Mouse (Mus musculus) layer of hippocampus, postnatal 36 days (tissue): Measurements from ENCODE around the gene Tbl1x. TPM values are rescaled to one million over a fixed set of nuclear protein-coding genes. Genes with fewer than 3 reads are reported as not detected.
"Not testable (repeated sequence)": the region's sequence is repeated elsewhere in the genome, so short reads cannot be mapped to it uniquely, and the experiment has no call there.

Experiments
- DNase-seq, 2 experiments: peaks; one replicate each; pipeline ENCODE4 v3.0.0; 2022
- total RNA-seq, 2 experiments: library from RNA; stranded (reverse); gene quantifications; 2 replicates each; pipeline ENCODE4 v1.2.3; 2021

Gene Tbl1x
- 10 to 100 TPM; 30.5 to 31.9 TPM for total RNA-seq

DNA sequence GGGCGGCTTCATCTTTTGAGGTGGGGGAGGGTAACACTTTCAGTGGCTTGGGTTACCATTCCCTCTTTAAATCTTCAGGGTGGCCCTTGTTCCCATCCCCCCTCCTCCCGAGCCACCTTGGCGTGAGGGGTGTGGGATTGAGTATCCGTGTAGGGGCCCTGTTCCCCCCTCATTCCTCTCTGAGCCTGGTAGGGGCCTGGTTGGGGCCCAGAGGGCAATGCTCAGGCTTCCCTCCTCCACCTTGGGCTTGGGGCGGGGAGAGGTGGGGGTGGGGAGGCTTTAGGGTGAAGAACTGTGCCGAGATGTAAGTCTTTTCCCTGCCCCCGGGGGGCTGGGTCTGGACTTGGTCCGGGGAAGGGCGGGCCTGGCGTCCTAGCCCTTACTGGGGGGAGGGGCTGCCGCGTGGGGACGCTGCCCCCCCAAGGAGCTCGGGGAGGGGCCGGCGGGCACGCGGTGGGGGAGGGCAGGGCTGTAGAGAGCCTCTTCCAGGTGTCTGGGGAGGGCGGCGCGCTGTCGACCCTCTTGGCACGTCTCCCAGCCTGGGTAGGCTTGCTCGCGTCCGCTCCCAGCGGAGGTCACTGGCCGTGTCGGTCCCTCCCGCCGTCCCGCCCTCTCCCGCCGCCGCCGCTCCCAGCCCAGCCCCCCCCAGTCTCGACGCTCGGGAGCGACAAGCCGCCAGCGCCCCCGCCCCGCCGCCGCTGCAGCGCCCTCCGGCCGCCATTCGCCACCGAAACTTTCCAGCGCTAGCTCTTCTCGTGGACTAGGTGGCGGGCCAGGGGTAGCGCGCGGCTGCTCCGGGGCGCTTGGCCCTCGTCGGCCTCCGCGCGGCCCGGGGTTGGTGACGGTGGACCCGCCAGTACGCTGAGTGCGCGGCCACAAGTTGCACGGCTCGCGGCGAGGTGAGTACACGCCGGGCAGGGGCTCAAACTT is at the start of gene Tbl1x:
Tbl1x (plus strand) TSS at position 643 of the 930 bp plus-strand sequence.
- DNase-seq = peak; percentile 51 to 52

DNA sequence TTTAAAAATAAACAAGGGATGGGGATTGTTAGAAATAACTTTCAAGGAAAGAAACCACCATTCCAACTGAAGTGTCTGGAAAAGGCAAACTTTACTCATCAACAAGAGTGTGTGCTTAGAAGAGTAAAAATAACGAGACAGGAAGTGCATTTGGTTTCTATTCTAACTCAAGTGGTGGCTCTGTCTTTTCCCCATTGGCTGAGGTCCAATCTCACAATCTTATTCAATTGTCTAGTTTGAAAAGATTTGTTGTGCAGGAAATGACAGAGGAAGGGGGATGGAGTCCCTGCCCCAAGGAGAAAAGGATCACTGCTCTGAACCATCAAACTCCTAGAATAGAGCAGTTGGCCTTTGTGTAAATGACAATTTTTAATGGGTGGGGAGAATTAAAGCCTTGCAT is 41.6 kb upstream of the Tbl1x start:
- DNase-seq = no peak

DNA sequence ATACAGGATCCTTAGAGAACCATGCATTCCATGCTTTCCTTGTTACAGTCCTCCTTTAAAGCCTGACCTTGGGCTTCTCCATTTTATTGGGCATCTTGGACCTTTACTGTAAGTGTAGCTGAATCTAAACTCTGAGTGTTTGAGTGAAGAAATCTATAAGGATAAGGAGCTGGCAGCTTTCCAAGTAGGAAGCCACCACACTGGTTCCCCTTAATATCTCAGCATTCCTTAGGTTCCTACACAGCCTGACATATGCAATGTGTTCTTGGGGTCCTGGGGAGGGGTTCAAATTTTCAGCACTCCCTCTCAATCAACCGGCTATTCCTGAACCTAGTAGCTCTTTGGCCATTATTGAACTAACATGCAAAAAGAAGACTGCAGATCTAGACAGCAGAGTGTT is 38.0 kb upstream of the Tbl1x start:
- DNase-seq = no peak

DNA sequence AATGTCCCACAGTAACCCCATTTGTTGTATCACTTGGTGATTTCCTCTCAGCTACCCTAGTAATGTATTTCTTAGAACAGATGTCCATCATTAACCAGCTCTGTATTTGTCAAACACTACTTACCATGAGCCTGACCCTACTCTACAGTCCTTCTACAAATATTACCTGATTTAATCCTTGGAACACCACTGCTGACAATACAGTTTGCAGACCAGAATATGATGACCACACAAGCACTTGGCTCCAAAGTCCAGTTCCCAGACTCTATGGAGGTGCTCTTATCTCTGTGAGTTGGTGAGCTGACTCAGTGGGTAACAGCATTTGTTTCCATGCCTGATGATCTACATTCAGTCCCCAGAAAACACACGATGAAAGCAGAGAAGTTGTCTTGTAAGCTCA is 37.3 kb upstream of the Tbl1x start:
- DNase-seq = no peak

DNA sequence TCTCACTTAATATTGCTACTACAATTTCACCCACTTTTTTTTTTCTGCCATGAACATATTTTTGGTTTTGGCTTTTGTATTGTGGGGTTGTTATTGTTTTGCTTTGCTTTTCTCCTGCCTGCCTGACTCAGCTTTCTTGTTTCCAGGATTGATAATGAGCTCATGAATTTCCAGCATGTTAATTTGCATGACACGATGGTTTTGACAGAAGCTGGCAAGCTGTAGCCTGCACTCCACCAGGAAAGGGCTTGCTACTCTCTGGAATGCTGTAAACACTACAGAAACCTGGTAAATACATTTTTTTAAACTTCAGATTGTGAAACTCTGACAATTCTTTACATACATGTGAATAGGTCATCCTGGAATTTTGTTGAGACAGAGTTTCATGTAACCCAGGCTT is 36.3 kb upstream of the Tbl1x start:
- DNase-seq = no peak

DNA sequence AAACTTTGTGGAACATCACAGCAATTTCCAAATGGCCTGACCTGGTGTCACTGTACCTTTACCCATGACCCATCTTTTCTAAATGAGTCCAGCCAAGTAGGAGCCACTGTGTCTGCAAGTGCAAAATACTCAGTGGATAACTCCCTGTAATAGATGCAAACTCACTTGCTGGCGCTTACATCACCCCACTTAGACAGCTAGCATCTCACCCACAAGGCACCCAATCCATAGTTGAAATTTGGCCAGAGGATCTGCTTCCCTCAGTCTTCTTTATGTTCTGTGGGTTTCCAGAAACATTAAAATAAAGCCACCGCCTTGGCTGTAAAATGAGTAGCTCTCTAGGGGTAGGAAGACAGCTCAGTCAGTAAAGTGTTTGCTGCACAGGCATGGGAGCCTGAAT is 33.3 kb upstream of the Tbl1x start:
- no peak for DNase-seq

DNA sequence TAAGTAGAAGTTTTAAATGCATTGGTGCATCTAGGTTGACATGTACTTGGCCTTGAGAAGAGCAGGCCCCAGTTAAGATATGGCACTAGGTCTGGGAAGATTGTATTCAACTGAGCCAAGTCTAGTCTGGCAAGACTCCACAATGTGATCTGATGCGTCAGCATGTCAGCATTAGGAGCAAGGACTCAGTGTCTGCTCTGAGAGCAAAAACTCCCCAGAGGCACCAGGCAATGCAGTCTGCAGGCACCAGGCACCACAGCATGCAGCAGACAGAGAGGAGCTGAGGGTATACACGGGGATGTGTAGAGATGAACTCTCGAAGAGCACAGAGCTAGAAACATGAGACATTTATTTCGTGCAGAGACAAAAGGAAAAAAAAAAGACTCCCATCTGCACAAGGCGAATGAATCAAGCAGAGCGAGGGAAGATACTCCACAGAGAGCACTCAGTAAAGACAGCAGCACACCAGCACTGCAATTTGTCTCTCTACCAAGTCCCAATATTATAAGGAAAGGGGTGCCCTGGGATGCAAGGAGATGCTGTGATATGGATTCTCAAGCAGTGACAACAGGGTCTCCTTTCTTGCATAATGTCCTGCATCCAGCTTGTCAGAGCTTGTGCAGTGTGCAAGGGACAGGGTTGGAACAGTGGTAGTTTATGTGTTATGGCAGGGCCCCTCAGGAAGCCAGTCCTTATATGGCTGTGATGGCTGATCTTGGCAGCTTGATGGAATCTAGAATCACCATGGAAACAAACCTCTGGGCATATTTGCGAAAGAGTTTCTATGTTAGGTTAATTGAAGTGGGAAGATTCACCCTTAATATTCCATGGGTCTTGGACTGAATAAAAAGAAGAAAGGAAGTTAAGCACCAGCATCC is 22.7 kb upstream of the Tbl1x start:
- peak in 1 of 2 experiments; percentile 2 for DNase-seq

DNA sequence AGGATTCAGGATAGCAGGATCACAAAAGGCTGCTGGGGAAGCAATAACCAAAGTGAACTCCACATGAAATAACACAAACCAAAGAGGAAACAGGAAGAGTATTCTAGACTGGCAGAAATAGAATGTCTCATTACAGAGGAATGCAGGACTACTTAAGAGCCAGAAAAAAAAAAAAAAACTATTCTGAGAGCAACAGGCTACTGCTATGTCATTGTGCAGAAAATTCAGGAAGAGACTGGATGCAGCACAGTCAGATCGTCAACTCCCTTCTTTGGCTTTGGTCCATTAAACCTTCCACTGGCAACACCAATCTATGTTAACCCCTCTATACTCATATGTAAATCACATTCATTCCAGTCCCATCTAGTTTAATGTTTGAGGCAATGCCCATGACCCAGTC is 20.7 kb upstream of the Tbl1x start:
- DNase-seq = no peak

DNA sequence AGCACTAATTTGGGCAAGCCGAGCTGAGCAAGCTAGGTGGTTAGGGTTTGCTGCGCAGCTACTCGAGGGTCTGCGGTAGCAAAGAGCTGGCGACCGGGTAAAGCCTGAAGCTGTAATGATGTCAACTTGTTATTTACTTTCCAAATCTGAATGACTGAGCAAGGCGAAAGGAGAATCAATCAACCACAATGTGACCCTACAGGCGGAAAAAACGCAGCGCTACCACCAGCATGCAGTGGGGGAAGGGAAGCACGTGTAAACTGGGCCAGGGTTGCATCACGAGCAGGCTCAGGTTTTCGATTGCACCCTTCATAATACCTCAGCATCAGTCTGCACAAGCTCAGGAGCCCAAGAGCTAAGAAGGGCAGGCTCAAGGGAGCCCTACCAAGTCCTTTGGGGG is 1.7 kb upstream of the Tbl1x start:
- DNase-seq = peak; percentile 74 to 80

DNA sequence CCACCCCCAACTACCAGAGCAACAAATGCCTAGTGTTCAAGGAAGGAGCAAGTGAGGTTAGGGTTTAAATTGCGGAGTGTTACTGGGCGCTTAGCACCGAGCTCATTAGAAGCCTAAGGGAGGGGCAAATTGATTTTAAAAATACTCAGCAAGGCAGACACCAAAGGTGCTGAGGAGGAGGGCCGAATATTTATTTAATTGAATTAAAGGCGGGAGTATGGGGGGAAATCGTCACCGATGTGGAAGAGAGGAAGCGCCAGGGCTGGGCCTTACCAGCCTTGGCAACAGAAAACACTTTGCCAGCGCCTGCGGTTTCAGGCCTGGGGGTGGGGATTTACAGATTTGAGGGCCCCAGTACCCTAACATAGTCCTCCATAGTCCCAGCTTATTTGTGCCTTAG is 1.0 kb upstream of the Tbl1x start:
- DNase-seq = peak; percentile 4 to 12

DNA sequence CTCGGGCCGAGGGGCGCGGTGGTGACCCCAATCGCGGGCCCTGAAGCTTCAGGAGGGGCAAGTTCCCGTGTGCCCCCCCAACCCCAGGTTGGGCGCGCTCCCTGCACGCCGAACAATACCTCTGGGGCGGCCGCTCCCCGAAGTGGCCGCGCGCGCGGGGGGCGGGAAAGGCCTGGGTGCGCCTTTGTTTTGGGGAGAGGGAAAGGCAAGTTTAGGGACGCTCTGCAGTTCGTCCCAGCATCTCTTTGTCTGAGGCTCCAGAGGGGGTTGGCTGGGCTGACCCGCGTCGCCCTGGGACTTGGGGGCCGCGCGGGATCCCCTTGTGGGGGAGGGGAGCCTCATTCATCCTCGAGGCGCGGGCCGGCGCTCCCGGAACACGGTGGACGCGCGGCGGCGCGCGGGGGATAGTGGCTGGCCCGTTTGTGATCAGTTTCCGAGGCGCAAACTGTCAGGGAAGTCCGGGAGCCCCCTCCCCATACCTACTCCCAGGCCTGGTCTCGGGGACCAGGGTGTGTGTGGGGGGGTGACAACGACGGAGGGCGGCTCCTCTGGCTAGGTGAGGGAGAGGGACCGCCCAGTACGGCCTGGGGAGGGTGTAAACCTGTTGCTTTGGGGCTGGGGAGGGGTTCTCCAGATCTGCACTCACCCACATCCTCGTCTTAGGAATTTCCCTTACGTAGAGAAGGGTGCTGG is 634 bp downstream of the Tbl1x start:
- peak; percentile 6 to 22 for DNase-seq

DNA sequence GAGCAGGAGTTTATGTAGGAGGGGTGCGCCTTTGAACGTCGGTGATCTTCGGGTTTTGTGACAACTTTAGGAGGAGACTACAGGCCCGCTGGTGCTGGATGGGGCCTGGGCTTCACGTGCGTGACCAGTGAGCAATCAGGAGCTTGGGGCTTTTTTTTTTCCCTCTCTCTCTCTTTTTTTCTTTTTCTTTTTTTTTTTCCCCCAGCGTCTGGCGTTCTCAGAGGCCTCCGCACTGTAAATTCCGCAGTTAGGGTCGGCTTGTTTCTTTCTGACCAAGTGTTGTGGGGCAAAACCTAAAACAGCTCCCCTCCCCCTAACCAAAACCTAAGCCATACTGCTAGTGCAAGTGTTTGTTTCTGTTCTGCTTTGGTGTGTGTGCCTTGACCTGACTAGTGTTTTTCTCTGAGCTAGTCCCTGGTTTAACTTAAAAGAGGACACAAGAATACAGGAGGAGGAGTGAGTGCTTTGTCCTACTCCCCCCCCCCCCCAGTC is 1.2 kb downstream of the Tbl1x start:
- DNase-seq = no peak

DNA sequence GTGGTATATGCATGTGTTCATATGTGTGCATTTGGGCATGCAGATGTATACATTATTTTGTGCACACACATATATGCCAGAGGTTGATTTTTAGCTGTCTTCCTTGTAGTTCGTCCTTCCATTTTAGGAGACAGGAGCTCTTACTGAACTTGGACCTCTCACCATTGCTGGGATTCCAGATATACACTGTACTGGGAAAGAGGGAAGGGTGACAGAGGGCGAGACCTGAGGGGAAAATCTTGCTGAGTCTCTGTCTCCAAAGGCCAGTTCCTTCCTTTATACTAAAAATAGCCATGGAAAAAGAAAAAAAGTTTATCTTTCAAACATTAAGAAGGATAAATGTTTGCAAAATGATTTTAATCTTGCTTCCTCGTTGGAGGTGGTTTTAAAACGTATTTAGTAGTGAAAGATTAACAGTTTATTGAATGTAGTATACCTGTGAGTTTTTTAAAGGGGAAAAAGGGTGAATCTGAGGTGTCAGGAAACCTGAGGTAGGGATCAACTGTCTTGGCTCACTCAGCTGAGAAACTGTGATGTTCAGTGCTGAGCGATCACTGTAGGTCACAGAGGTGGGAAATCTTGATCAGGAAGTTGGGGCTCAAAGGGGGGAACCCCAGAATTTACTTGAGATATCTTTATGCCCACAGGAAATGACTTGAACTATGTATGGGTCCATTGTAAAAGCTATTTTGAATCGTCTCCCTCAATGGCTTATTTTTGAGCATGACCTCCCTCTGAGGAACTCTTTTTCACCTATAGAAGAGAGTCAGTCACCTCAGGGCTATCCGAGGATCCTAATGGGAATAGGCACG is 6.7 kb downstream of the Tbl1x start:
- DNase-seq = no peak

DNA sequence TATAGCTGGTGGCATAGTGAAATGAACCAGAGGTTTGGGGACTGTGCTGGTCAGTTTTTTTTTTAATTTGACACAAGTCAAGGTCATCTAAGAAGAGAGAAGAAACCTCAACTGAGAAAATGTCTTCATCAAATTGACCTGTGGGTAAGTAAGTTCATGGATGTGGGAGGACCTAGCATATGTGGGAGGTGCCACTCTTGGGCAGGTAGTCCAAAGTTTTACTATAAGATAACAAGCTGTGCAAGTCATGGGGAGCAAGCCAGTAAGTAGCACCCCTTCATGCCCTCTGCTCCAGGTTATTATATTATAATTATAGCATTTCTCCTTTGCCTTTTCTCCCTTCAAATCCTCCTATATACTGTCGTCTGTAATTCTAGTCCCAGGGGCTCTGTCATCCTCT is 8.1 kb downstream of the Tbl1x start:
- no peak for DNase-seq

DNA sequence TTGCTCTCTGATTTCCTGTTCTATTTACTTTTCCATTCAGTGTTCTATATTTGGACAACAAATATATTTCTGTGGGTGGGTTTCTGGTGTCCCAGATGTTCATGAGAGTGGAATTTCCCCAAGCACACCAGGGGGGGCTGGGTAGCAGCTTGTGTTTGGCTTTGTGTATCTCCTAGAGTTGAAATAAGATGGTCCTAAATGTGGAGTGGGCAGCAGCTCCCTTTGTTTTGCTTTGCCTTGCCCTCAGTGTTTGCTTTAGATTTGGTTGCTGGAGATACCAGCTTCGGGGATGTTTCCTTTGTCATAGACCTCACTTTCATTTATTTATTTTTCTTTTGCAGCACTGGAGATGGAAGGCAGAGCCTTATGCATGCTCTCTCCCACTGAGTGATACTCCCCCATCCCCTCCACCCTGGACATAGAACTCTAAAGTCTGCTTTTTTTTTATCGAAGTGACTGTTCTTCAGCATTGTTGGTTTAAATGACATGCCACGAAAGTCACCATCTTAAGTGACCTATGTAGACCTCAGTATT is 12.1 kb downstream of the Tbl1x start:
- DNase-seq = no peak

DNA sequence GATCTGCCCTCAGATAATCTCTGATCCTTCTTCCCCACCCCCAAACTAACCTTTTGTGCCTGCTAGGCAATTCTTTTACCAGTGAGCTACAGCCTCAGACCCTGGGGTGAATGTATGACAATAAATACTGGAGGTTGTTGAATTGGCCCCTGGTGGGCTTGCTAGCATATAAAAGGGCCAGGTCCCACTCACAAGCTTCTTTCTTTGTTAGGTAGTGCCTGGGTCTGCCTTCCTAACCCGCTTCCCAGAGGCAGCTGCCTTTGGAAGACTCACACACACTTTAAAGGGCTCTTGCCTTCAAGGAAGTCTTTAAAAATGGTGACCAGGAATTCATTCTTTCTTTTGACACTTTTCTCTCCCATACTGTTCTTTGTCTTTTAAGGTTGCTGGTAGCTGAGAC is 14.4 kb downstream of the Tbl1x start:
- DNase-seq = no peak

DNA sequence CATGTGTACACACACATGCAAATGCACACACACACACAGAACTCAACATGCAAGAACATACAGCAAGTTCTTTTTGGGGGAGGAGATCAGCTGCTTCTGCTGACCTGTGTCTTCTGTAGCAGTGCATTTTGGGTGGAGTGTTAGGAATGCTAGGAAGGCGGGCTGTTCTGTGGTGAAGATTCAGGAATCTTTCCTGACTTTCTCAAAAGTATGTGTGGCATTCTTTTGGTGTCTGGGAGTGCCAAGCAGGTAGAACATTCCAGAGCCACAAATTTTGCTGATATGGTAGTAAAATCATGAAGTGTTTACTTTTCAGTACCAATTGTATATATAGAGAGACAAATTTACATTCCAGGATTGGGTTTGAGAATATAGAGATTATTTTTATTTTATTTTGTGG is 17.6 kb downstream of the Tbl1x start:
- DNase-seq = no peak

DNA sequence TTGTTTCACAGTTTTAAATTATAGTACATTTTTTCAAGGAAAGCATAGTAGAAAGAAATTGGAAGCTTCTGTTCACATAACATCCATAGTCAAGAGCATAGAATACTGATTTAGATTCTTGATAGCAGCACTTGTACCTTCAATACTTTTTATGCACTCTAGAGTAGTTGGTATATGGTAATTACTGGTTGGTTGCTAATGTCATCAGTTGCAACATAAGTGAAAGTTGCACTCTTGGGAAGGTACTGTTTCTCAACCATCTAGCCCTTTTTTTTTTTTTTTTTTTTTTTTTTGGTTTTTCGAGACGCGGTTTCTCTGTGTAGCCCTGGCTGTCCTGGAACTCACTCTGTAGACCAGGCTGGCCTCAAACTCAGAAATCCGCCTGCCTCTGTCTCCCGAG is 20.2 kb downstream of the Tbl1x start:
- no peak for DNase-seq

DNA sequence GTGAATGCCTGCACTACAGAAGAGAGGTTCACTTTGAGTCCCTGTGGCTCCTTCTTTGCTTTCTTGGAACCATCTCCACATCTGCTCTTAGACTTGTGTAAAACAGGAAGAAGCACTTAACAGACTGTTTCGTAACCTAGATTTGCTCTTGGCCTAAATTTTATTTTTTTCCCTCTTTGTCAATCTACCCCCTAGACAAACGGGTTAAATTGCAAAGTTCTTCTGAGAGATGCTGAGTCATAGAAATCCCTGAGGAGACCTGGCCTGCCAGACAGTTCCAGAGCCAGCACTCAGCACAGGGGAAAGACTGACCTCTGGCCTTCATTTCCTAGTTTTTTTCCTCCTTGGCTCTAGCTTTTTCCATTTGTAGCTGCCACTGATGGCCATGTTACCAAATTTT is 23.1 kb downstream of the Tbl1x start:
- DNase-seq = no peak

DNA sequence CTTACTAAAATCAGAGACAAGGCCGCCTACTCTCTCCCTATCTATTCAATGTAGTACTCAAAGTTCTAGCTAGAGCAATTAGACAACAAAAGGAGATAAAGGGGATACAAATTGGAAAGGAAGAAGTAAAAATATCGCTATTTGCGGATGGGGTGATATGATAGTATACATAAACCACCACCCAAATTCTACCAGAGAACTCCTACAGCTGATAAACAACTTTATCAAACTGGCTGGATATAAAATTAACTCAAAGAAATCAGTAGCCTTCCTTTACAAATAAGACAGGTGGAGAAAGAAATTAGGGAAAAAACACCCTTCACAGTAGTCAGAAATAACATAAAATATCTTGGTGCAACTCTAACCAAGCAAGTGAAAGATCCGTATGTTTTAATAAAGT is 29.0 kb downstream of the Tbl1x start:
- not testable (repeated sequence) for DNase-seq

DNA sequence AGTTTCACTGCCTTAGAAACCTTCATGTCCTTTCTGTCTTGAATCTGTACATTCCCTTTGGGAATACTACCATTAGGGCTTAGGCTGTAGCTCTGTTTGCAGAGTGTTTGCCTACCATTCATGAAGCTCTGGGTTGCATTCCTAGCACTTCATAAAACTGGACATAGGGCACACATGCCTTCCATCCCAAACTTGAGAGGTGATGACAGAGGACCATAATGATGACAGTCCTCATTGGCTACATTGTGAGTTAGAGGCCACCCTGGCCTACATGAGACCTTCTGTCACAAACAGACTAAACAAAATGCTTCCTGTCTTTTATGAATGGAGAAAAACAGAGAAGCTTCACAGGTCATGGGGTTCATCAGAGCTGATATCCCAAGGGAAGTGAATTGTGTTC is 33.2 kb downstream of the Tbl1x start:
- no peak for DNase-seq

DNA sequence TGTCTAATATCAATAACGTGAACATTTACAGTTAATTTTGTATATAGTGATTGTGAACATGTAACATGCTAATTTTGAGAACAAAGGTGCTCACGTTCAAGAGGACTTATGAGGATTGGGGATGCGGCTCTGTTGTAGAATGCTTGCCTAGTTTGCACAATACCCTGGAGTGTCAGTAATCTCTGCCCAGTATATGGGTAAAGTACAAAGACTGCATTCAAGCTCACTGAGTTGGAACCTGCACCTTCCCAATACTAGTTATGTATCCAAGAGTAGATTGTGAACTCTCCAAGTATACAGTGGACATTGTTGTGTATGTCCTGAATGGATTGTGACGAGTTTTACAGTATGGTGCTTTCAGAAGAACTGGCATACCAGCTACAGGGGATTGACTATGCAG is 33.7 kb downstream of the Tbl1x start:
- no peak for DNase-seq
